Mouse (Mus musculus): ENCODE data around the gene Tgif1. TPM values are rescaled to one million over a fixed set of nuclear protein-coding genes. Genes with fewer than 3 reads are reported as not detected.

Tgif1 gene
- polyA plus RNA-seq, 1 experiment from 2014 or later, result 13.3 TPM

DNA sequence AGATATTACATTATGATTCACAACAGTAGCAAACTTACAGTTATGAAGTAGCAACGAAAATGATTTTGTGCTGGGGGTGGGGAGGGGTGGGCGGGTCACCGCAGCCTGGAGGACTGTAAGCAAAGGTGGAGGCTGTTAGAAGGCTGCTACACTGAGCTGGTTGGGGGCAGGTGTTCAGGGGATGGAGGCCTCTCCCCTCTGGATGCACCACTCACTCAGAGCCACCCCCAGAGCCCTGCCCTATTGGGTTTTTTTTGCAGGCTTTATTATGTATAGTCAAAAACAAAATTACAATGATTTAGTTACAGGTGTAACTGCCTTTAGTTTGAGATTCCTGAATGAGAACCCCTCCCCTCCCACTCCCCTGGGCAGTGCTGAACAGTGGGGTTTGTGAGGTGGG is 11.3 kb upstream of the Tgif1 start:
- Histone ChIP-seq H3K36me3 (no peaks in the 10 kb centered on the region), H3K9me3 (replicated peaks) (no peaks in the 10 kb centered on the region), H3K27me3 (replicated peaks) (no peaks in the 10 kb centered on the region), H3K27ac (no peak overlapping the region), H3K4me2 (no peak overlapping the region), H3K4me1 (no peaks in the 10 kb centered on the region), H3K4me3 (no peak overlapping the region), H3K9ac (no peak overlapping the region)
- WGBS (ENCODE audit: insufficient replicate concordance), result 60% methylated on average over 3 of the region's 3 CpGs
- ATAC-seq, result no peak

DNA sequence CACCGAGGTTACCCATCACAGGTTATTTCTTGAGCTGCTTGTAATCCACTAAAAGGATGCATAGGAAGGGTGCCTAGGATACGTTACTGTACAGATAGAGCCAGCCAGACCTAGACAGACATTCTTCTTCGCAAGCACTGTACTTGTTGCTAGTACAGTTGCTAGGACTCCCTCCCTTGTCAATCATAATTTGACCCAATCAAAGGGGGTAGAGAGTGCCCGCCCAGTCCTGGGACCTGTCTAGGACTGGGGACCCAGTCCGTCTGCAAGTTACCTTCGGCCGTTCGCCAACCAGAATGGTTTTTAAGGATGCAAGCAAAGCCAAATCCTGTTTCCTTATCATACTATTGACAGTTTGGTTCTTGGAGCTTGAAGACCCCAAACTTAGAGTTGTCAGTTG is 10.8 kb upstream of the Tgif1 start:
- Histone ChIP-seq H3K9me3 (replicated peaks) (no peaks in the 10 kb centered on the region), H3K27me3 (replicated peaks) (no peaks in the 10 kb centered on the region), H3K36me3 (no peaks in the 10 kb centered on the region), H3K4me2 (no peak overlapping the region), H3K4me3 (no peak overlapping the region), H3K4me1 (no peaks in the 10 kb centered on the region), H3K27ac (no peak overlapping the region), H3K9ac (no peak overlapping the region)
- no peak for ATAC-seq
- 80% methylated on average over 8 of the region's 8 CpGs for WGBS (ENCODE audit: insufficient replicate concordance)

DNA sequence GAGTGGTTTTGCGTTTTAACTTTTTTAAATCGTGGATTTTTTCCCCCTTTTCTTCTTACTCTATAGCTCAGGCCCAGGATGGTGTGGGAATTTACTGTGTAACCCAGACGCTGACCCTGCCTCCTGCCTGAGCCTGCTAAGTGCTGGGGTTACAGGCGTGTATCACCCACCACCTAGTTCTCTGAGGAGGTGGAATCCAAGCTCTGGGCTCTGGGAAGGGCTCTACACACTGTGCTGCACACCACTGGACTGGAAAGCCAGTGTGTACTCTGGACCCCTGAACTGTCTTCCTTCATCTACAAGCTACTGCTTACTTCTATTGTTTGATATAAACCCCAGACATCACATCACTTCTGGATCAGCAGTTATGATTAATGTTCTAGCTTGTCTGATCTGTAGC is 5.5 kb upstream of the Tgif1 start:
- WGBS (ENCODE audit: insufficient replicate concordance), result 58% methylated on average over 4 of the region's 4 CpGs
- no peaks in the 10 kb centered on the region for H3K36me3 ChIP-seq
- no peak for ATAC-seq
- no peak overlapping the region for H3K4me2 ChIP-seq
- H3K9me3 ChIP-seq (replicated peaks), result no peaks in the 10 kb centered on the region
- no peak overlapping the region for H3K4me3 ChIP-seq
- H3K27ac ChIP-seq, result no peak overlapping the region
- peaks cover 15% of the 10 kb centered on the region for H3K27me3 ChIP-seq (replicated peaks)
- no peak overlapping the region for H3K9ac ChIP-seq
- H3K4me1 ChIP-seq, result peaks cover 4% of the 10 kb centered on the region; the same call in 1 of the 2 replicates

DNA sequence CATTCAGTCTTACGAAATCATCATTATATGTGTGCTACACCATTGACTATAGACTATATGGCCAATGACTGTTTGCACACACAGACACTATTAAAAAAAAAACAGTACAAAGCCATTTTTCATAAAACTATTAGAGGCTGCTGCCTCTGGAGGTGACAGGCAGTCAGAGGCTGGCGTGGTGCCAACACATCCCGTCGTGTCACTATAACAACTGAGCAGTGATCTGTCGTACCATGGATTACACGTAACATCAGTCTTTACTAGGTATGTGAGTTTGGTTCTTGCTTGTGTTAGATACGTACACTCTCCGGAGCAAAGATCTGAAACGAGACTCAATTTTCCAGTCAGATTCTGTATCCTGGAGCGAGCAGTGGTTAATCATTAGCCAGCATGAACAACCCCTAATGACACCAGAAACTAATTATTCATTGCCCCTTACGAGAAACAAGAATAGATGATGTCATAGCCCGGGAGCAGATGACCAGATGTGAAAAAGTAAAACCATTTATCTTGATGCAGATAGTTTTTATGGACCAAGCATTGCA is 3.6 kb upstream of the Tgif1 start:
- H3K4me2 ChIP-seq, result no peak overlapping the region
- WGBS (ENCODE audit: insufficient replicate concordance), result 71% methylated on average over 12 of the region's 12 CpGs
- H3K9ac ChIP-seq, result no peak overlapping the region
- H3K27me3 ChIP-seq (replicated peaks), result peaks cover 33% of the 10 kb centered on the region
- H3K4me3 ChIP-seq, result no peak overlapping the region
- H3K4me1 ChIP-seq, result peaks cover 12% of the 10 kb centered on the region; the same call in 1 of the 2 replicates
- no peaks in the 10 kb centered on the region for H3K36me3 ChIP-seq
- H3K27ac ChIP-seq, result no peak overlapping the region
- ATAC-seq, result no peak
- no peaks in the 10 kb centered on the region for H3K9me3 ChIP-seq (replicated peaks)

DNA sequence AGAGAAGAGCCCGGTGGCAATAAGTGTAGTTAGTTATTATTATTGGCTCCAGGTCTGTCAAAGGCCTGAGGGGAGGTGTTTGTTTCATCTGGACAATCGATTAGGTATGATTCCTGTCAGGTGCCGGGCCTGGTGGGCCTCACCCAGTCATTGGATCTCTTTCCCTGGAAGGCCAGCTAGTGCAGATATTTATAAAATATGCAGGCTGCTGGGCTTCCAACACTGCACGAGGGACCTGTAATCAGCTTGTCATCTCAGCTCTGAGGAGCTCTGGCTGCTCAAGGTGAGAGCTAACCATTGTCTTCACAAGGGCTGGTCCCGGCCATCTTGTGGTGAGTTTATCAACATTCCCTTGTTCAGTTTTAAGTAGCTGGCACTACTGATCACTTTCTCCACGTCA is 675 bp upstream of the Tgif1 start:
- peaks cover 26% of the 10 kb centered on the region; the same call in 1 of the 2 replicates for H3K4me1 ChIP-seq
- H3K27ac ChIP-seq, result no peak overlapping the region
- WGBS (ENCODE audit: insufficient replicate concordance), result 38% methylated on average over 6 of the region's 6 CpGs

DNA sequence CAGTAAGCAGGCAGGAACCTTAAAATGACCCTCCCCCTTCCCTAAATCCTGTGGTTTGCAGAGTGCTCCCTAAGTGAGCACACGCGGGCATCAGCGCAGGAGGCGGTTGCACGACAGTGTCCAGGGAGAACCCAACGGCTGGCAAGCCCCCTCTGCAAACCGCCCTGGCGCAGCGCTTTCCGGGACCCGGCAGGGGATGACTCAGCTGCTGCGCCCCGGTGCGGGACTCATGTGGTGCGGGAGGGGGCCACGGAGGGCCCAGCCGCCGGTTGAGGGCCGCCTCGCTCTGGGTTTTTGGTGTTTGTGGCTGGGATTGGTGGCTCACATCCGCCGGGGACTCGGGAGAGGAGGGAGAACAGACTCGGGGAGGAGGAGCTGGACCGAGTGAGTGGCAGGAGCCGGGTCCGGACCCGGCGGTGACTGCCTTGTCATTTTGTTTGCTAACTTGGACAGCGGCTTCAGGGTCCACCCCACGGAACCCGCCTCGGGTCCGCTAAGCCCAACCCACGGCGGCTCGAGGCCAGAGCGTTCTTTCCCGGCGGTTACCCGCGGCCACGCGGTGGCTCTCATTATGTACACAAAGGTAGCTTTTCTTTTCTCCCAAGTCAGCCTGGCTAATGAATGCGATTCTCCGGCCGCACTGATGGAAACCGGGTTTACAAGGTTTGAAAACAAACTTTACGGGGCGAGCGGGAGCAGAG is 510 bp downstream of the Tgif1 start:
- Histone ChIP-seq H3K4me1 (peaks cover 37% of the 10 kb centered on the region), H3K36me3 (no peaks in the 10 kb centered on the region), H3K9me3 (replicated peaks) (no peaks in the 10 kb centered on the region), H3K27me3 (replicated peaks) (peaks cover 68% of the 10 kb centered on the region), H3K4me2 (peak overlapping the region; percentile 92), H3K9ac (peak overlapping the region; percentile 52), H3K4me3 (peak overlapping the region; percentile 68), H3K27ac (peak overlapping the region; percentile 79)
- 1% methylated on average over 51 of the region's 51 CpGs for WGBS (ENCODE audit: insufficient replicate concordance)
- ATAC-seq, result peak; percentile 53

More for the DNA sequence above, 675 bp upstream of the Tgif1 start:
- no peaks in the 10 kb centered on the region for H3K9me3 ChIP-seq (replicated peaks)
- peak overlapping the region; percentile 68 for H3K4me3 ChIP-seq
- peak overlapping the region; percentile 92 for H3K4me2 ChIP-seq
- ATAC-seq, result no peak
- peaks cover 61% of the 10 kb centered on the region for H3K27me3 ChIP-seq (replicated peaks)
- no peak overlapping the region; the same call in 1 of the 2 replicates for H3K9ac ChIP-seq
- no peaks in the 10 kb centered on the region for H3K36me3 ChIP-seq

DNA sequence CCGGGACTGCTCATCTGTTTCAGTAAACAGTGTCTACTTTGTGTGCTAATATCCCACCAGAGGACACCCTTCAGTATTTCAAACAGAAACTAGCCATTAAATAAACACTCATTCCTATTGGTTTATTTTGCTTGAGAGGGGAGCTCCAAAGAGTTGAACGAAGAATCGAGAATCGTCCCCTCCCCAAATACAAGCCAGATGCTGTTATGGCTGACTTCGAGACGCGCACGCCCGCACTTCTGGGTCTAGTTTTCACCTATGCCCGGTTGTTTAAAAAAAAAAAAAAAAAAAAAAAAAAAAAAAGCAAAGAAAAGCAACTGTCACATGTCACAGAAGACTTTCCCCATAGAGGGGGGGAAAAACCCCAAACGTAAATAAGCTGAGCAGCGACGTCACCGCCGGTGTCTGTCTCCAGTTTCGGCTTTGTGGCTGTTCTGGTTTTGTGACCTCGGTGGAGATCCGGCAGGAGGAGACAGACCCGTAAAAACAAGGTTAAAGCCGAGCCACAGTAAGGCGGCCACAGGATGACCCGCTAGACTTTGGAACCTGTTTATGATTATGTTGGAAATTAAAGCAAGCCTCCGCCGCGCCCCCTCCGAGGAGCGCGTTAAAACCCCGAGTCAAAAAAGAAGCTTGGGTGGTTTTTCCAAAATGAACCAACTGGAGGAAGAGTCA is 1.2 kb downstream of the Tgif1 start:
- under 1% methylated on average over 29 of the region's 29 CpGs for WGBS (ENCODE audit: insufficient replicate concordance)
- H3K9ac ChIP-seq, result peak overlapping the region; percentile 73
- no peak for ATAC-seq
- peak overlapping the region; percentile 68 for H3K4me3 ChIP-seq
- peaks cover 40% of the 10 kb centered on the region for H3K4me1 ChIP-seq
- H3K27ac ChIP-seq, result peak overlapping the region; percentile 80
- peak overlapping the region; percentile 92 for H3K4me2 ChIP-seq
- H3K36me3 ChIP-seq, result no peaks in the 10 kb centered on the region
- H3K9me3 ChIP-seq (replicated peaks), result no peaks in the 10 kb centered on the region
- peaks cover 65% of the 10 kb centered on the region for H3K27me3 ChIP-seq (replicated peaks)

DNA sequence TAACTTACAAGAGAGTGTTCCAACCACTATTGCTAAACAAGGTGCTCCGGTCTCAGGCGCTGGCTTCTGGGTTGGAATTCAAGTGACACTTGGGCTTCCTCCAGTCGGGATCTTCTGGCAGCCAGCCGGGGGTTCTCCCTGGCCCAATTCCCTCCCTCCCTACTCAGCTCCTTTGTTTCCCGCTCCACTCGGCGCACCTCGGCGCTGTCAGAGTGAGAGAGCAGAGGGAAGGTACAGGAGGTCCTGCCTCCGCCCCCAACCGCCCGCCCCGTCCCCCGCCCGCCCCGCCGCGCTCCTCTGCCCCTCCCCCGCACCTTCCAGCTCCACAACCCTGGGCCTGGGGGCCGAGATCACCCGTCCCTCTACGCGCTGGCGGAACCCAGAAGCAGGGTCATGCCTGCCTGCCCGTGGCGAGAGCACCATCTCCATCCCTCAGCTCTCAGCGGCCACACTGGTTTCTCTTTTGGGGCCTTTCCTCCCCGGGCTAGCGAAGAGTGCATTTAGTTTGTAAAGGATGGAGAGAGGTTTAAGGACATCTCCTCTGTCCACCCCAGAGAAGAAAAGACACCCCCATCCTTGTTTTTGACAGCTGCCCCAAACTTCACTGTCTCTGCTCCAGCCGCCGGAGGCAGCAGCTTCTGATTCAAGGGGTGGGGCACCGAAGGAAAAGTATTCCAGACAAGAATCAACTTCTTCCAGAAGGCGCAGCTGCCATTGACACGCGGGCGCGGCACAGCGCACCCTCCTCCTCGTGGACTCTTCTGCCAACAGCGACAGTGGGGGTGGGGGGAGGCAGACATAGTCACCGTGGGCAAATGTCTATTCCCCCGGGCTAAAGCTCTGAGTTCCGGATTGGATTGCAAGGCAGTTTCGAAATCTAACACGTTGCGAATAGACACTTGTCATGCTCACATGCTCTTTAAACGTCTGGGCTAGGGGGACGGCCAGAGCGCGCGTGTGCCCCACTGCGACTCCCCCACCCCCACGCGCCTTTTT is 2.1 kb downstream of the Tgif1 start:
- H3K4me1 ChIP-seq, result peaks cover 45% of the 10 kb centered on the region
- peak overlapping the region; percentile 68 for H3K4me3 ChIP-seq
- WGBS (ENCODE audit: insufficient replicate concordance), result under 1% methylated on average over 46 of the region's 54 CpGs
- peaks cover 63% of the 10 kb centered on the region for H3K27me3 ChIP-seq (replicated peaks)
- peak overlapping the region; percentile 92 for H3K4me2 ChIP-seq
- H3K36me3 ChIP-seq, result no peaks in the 10 kb centered on the region
- peak overlapping the region; percentile 73 for H3K9ac ChIP-seq
- no peaks in the 10 kb centered on the region for H3K9me3 ChIP-seq (replicated peaks)
- peak overlapping the region; percentile 80 for H3K27ac ChIP-seq
- peak; percentile 62 for ATAC-seq

DNA sequence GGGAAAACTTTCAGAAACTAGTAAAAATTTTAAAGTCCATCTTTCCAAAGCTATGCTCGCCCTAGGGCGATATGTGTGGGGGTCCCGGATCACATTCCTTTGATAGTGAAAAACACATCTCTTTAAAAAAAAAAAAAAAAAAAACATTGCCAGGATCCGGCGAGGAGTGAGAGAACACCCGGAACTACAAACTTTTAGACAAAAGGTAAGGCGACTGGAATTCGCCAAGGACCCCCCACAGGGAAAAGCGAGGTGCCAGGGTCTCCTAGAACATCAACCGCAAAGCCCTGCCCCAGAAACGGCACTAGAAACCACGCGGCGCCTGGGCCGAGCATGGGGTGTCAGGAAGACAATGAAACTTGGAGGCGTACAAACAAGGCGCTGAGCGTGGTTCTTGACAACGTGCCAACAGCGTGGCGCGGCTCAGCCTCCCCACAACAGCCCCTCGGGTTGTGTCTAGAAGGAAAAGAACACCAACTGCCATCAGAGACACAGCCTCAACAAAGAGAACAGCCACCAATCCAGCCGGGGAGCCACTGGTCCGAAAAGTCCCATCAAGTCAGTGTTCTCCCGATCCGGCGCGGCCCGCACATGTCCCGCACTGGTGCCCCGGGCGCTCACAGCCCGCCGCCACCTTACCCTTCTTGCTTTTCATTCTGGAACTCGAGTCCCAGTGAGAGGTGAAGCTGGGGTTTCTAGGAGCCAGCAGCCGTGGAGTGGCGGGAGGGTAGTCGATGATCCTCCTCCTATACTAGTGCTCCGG is 2.9 kb downstream of the Tgif1 start:
- H3K4me1 ChIP-seq, result peaks cover 45% of the 10 kb centered on the region
- H3K9me3 ChIP-seq (replicated peaks), result no peaks in the 10 kb centered on the region
- H3K4me3 ChIP-seq, result peak overlapping the region; percentile 68
- peak overlapping the region; percentile 73 for H3K9ac ChIP-seq
- peak; percentile 31 for ATAC-seq
- H3K27me3 ChIP-seq (replicated peaks), result peaks cover 63% of the 10 kb centered on the region
- peak overlapping the region; percentile 92 for H3K4me2 ChIP-seq
- H3K36me3 ChIP-seq, result no peaks in the 10 kb centered on the region
- H3K27ac ChIP-seq, result peak overlapping the region; percentile 80
- WGBS (ENCODE audit: insufficient replicate concordance), result under 1% methylated on average over 40 of the region's 40 CpGs

DNA sequence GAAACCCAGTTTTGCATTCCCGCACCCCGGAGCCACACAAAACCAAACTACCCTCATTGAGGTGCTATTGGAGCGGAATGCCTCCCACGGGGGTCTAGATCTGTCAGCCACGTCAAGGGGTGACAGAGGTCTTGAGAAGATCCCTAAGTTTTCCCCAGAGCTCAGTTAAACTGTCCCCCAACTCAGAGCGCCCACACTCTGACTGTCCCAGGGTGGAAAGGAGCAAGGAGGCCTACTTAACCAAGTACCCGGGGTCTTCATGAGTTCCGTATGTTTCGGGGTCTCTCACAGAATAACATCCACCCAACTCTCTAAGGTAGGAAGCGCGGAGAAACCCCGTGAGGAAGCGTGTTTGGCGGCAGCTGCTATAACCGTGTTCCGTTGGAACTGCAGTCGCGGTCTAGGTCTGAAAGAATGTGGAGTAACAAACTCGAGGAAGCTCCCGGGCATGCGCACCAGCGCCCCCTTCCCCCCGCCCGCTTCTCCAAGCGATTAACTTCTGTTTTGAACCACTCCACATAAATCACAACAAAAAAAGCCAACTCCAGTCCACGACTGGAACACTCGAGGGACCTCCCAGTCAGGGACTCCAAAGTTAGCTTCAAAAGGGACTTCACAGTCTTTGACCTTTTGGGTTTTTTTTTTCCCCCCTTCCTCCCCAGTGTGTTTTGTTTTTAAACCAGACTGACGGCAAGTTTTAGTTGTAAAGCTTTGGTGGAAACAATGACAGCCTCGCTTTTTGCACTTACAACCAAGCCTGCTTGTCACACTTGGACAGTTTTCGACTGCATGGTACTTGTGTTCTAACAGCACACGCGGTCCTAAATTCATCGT is 3.7 kb downstream of the Tgif1 start:
- Histone ChIP-seq H3K9ac (peak overlapping the region; percentile 73), H3K27ac (peak overlapping the region; percentile 80), H3K27me3 (replicated peaks) (peaks cover 61% of the 10 kb centered on the region), H3K4me1 (peaks cover 45% of the 10 kb centered on the region), H3K4me2 (peak overlapping the region; percentile 92), H3K9me3 (replicated peaks) (no peaks in the 10 kb centered on the region), H3K36me3 (peaks cover 5% of the 10 kb centered on the region; the same call in 1 of the 2 replicates), H3K4me3 (peak overlapping the region; percentile 68)
- under 1% methylated on average over 33 of the region's 33 CpGs for WGBS (ENCODE audit: insufficient replicate concordance)
- ATAC-seq, result no peak
